Mouse (Mus musculus) right cerebral cortex, adult 2 months (tissue): ENCODE results near the gene G0s2.

ENCODE experiments used
- DNase-seq, 2 experiments: peaks; one replicate each; pipeline ENCODE4 v3.0.0; 2021 to 2022; ENCODE audit warnings: low spot score in 2 of 2

The G0s2 gene

DNA sequence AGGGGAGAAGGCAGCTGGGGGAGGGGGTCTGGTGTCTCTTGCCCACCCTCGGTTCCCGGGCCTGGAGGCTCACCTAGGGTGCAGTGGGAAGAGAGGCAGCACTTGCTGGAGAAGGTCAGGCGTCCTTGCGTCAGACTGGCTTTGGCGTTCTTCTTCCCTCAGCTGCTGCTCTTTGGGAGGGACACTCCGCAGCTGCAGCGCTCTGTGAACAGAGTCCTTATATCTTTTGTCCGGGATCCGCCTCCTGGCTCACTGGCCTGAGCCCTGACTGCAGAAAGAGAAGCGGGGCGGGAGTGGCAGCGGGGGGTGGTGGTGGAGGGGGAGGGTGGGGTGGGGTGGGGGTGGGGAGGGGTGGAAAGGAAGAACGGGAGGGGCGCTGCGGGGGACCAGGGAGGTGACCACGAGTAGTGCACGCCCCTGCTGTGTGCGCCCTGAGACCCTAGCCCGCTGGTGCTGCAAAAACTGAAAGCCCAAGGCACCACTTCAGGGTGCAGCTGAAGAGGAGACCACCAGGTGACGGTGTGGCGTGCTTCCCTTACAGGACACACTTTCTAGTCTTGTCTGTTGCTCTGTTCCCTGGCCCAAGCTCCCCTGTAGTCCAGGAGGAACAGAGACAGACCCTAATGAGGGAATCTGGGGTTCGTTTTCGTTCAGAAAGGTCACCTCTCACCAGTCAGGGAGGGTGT, at the start of gene G0s2:
Gene G0s2, minus strand, starts transcription at position 302 of the 686 bp plus-strand sequence.
- peak; percentile 35 to 50 for DNase-seq

DNA sequence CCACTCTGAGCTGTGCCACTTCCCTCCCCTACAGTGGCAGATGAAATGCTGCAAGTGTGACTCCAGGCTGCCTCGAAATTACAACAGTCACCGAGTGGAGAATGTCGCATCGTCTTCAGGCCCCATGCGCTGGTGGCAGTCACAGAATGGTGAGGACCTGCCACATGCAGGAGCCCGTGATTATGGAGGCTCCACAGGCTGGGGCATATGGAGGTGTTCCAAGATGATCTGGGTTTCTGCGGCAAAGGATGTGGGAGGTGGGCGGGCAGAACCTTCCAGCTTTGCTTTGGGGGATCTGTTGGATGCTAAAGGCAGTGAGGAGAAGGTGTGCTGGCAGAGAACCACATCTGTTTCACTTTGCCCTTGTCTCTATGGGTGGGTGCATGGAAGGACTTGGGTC, 47.4 kb upstream of the G0s2 start:
- peak in 1 of 2 experiments; percentile 40 for DNase-seq

DNA sequence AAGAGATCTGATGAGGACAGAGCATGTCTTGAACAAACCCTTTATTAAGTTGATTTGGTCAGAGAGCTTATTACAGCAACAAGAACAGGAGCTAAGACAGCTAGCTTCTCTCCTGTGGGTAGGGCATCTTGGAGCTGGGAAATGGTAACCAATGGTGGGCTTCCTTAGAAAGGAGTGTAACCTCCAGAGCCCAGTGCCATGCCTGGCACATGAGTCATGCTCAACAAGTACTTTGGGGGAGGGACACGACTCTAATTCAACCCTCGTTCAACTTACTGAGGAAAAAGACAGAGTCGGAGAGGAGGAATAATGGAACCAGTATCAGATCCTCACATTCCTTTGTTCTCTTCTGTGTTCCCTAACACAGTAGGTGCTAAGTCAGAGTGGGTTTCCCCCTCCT, 46.7 kb upstream of the G0s2 start:
- no peak for DNase-seq

GRCm38 (mm10) chr1:193317159-193317559, 44.1 kb upstream of the G0s2 start:
- peak in 1 of 2 experiments; percentile 52 for DNase-seq

- DNase-seq: no peak
Observed at GRCm38 (mm10) chr1:193316358-193316750, 43.3 kb upstream of the G0s2 start.

- DNase-seq: peak; percentile 46 to 50
Observed at GRCm38 (mm10) chr1:193315705-193316357, 42.8 kb upstream of the G0s2 start.

DNA sequence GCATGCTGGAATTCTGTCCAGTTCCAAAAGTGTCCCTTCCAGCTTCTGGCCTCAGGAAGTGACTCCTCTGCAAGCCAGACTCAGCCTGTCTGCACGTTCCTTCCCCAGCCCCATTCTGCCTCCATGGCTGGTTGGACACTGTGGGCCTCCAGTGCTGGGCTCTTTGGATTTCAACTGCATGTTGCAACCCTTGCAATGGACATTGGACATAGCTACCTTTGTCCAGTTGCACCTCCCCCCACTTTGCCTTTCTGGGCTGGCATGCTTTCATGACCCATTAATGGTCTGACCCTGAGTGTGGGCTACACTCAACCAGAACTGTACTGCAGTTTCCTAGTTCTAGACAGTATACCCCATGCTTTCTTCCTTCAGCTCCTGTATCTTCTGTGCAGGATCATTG, 38.6 kb upstream of the G0s2 start:
- DNase-seq: no peak

GRCm38 (mm10) chr1:193310519-193311085, 37.6 kb upstream of the G0s2 start:
- DNase-seq: no peak

- DNase-seq: no peak
Observed at GRCm38 (mm10) chr1:193309785-193310518, 36.9 kb upstream of the G0s2 start.

- no peak for DNase-seq
Observed at GRCm38 (mm10) chr1:193306832-193307231, 33.8 kb upstream of the G0s2 start.

DNA sequence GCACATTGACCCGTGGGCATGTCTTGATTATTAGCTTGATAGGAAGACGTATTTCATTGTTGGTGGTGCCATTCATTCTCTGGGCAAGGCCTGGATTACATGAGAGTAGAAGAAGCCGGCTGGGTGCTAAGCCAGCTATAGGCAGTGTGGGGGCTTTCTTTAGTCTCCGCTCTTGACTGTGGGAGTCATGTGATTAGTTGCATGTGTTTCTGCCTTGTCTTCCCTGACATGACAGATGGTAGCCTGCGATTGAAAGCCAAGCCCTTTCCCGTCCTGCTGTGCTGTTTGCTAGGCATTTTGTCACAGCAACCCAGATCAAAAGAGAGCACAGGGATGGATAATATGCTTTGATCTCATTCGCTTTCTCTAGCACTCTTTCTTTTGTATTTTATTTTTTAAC, 32.4 kb upstream of the G0s2 start:
- no peak for DNase-seq

DNA sequence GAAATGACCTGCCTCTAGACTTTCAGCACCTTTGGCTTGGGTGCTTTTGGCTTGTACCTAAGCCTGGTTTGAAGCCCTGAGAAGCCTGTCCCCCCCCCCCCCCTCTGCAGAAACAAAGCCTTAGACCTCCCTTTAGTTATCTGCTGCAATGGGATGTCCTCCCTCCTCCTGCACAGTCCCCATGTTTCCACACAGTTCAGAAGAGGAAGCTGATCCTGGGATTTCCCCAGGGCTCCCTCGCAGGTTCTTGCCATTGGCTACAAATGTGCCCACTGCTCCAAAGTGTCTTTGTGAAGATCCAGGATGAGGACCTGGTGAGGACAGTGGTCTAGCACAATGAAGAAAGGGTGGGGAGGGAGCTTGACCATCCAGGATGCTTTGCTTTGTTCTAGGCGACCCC, 30.1 kb upstream of the G0s2 start:
- DNase-seq: no peak

- no peak for DNase-seq
Observed at GRCm38 (mm10) chr1:193302093-193302405, 29.0 kb upstream of the G0s2 start.

DNA sequence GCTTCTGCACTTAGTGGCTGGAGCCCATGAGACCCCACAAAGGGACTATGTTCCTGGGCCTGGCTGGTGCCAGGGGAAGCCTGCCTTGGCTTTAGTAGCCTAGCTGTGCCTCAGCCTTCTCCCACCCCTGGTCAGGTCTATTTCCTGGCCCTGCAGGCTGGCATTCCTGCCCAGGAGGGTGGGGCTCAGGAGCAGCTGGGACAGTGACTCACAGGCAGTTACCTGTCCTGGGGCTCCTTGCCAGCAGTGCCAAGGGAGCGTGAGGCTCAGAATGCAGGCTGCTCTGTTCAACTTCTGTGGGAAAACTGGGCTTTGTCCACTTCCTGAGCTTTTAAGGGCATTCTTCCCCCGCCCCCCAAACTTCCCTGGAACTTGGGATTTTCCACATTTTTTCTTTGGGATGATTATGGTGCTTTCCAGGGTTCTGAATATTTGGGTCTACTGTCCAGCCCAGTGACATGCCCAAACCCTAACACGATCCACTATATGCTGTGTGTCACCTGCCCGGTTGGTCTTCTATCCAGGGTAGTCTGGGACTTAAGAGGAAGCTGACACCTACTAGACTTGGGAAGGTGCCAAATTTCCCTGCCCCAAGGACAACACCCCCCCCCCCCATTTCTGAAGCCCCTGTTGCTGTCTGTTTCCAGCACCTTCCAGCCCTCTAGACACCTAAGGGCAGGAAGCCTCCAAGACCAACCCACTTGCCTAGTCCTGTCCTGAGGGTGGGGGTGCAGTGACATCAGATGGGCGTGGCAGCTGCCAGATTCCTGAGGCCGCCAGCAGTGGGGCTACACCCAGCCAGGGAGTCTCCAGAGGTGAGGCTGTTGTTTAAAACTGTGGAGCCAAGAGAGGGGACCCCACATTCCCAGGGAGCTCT, 28.4 kb upstream of the G0s2 start:
- no peak for DNase-seq

DNA sequence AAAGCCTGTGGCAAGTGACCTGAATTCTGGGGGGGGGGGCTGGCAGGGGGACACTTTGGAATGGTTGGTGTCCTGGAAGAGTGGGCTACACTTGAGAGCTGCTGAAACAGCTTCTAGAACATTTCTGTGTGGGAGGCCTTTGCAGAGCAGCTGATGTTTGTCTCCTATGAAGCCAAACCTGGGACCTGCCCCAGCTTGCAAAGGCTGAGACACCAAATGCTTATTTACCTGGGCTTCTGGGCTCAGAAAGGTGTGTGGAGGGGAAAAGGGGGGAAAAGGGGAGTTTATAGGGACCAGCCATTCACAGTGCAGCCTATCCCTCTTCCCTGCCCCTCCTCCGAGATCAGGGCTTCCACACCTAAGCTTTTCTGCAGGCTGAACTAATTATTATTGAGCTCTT, 27.0 kb upstream of the G0s2 start:
- DNase-seq: no peak

DNA sequence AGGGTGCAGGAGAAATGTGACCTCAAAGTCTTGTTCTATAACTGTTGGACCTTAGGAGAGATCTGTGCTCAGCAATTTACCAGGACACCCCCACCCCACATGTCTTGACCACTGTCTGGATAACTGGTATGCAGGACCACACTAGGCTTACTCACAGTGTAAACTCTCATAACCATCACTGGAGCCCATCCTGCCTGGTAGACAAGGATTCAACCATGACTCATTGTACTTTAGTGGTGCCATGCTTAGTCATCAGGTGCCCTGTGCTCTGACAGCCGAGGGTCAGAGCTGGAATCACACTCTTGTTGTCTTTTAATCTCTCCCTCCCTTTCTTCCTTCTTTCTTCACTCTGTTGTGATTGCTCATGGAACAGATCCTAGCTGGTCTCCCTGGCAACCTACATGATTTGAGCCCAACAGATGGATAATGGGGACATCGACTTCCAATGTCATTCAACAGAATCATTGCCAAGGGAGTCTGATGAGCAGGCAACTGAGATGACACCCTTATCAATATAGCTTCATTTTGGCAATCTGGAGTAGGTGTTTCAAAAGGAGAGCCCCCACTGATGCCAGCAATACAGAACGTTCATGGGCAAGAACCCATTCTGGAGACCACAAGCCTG, 25.2 kb upstream of the G0s2 start:
- DNase-seq: peak in 1 of 2 experiments; percentile 29

DNA sequence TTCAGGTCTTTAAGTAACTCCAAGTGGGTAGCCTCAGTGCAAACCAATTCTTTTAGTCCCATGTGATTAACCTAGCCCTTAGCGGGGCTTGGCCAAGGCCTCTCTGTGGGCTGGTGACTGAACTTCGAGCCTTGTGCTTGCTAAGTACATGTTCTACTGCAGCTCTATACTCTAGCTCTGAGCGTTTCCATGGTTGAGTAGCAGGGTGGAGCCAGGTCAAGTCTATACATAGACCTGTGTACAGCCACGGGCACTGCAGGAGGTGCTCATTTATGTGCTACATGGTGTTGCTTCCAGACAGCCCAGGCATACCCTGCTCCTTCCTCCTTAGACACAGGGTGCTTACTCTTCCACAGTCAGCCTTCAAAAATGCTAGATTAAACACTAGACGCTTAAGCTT, 22.9 kb upstream of the G0s2 start:
- DNase-seq: no peak

GRCm38 (mm10) chr1:193293926-193294325, 20.9 kb upstream of the G0s2 start:
- DNase-seq: no peak

DNA sequence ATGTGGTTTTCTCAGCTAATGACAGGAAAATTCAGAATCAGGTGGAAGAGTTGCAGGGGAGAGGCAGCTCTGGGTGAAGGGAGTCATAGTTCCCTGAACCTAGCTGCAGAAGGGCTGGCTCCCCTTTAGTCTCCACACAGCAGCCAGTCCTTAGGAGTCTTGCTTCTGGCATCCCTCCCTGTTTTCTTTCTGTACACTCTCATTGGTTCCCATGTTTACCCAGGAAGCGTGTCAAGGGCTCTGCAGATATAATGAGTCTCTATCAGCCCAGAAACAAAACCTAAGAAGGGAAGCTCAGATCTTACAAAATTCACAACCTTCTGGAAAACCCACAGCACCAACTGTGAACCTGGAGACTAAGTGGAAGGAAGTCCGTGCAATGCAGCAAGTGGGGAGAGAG, 20.0 kb upstream of the G0s2 start:
- no peak for DNase-seq

- no peak for DNase-seq
Observed at GRCm38 (mm10) chr1:193290686-193291085, 17.7 kb upstream of the G0s2 start.

- DNase-seq: no peak
Observed at GRCm38 (mm10) chr1:193289914-193290313, 16.9 kb upstream of the G0s2 start.
